Mouse (Mus musculus): ENCODE measurements around the gene Ascc2. TPM values are rescaled to one million over a fixed set of nuclear protein-coding genes. Genes with fewer than 3 reads are reported as not detected.
"Not testable (repeated sequence)": the region's sequence is repeated elsewhere in the genome, so short reads cannot be mapped to it uniquely, and the experiment has no call there.

Ascc2 gene
- polyA plus RNA-seq, 1 experiment from 2014 or later: 32.2 TPM

DNA sequence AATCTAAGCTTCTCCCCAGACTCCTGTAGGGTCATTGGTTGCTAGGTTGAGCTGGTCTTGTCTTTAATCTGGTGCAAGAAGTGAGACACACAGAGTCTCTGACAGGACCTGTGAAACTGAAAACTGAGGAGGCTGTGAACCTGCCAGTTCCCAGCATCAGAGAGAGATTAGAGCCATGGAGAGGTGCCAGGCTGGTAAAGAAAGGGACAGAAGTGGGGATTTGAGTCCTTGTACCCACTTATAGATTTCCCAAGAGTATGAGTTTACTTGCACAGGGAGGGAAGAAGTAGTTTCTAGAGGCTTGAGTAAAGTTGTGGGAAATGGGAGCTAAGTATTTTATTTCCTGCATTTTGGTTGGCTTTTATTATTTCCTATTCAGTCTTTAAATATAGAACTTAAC, 3.6 kb downstream of the Ascc2 start:
- no peak overlapping the region for H3K27ac ChIP-seq (replicated peaks)
- H3K4me1 ChIP-seq: peaks cover 26% of the 10 kb centered on the region
- no peak for DNase-seq (ENCODE audit: low spot score)
- H3K27me3 ChIP-seq (ENCODE audit: low read depth, poor library complexity, severe bottlenecking): no peaks in the 10 kb centered on the region
- no peak overlapping the region for H3K4me3 ChIP-seq
- H3K36me3 ChIP-seq: peaks cover 37% of the 10 kb centered on the region
- H3K9me3 ChIP-seq (replicated peaks): no peaks in the 10 kb centered on the region

DNA sequence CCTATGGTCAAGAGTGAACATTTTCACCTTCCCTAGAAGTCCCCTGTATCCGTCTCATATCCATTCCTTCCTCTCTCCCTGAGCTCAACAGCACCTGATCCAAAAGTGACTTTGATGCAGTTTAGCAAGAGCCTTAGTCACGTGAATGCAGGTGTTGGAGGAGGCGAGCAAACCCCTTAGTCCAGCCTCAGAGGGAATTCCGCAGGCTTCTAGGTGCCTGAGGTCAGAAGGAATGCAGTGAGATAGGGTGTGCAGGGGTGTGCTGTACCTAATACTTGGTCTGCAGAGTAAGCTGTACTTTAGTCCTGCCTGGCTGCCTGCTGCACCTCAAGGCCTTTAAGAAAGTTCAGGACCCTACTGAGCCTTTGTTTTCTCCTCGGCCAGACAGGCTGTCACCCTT, 6.2 kb downstream of the Ascc2 start:
- no peaks in the 10 kb centered on the region for H3K27me3 ChIP-seq (ENCODE audit: low read depth, poor library complexity, severe bottlenecking)
- no peaks in the 10 kb centered on the region for H3K9me3 ChIP-seq (replicated peaks)
- 52% methylated on average over 5 of the region's 5 CpGs for WGBS
- no peak overlapping the region for H3K27ac ChIP-seq (replicated peaks)
- peaks cover 8% of the 10 kb centered on the region for H3K4me1 ChIP-seq
- no peak for DNase-seq (ENCODE audit: low spot score)
- H3K36me3 ChIP-seq: peaks cover 62% of the 10 kb centered on the region
- no peak overlapping the region for H3K4me3 ChIP-seq

DNA sequence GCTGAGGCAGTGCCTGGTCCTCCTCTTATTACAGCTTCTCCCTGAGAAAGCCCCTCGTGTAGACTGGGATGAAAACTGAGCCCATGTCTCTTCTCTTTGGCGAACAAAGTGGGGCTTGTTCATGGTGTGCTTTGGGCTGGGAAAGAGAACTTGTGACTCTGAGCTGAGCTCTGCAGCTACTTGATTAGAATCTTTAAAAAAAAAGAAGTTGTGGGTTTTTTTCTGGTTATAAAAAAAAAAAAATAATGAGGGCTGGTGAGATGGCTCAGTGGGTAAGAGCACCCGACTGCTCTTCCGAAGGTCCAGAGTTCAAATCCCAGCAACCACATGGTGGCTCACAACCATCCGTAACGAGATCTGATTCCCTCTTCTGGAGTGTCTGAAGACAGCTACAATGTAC, 7.6 kb downstream of the Ascc2 start:
- H3K9me3 ChIP-seq (replicated peaks); H3K27me3 ChIP-seq (ENCODE audit: low read depth, poor library complexity, severe bottlenecking); DNase-seq (ENCODE audit: low spot score); H3K4me1 ChIP-seq; H3K4me3 ChIP-seq; H3K27ac ChIP-seq (replicated peaks): not testable (repeated sequence)
- H3K36me3 ChIP-seq: peaks cover 77% of the 10 kb centered on the region
- WGBS: 94% methylated on average over 6 of the region's 6 CpGs

DNA sequence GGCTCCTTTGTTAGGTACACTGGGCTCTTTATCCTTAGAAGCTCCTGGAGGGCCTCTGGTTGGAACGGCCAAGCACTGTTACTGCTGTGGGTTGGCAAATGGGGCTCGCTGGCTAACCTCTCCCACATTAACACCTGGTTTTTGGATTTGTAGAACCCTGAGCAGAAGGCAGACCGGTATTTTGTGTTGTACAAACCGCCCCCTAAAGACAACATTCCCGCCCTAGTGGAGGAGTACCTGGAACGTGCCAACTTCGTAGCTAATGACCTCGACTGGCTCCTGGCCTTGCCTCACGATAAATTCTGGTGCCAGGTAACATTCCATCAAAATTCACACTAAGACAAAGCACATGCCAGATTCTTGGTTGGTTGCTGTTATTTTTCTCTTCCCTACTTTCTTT, 8.9 kb downstream of the Ascc2 start:
- H3K9me3 ChIP-seq (replicated peaks): no peaks in the 10 kb centered on the region
- no peaks in the 10 kb centered on the region for H3K27me3 ChIP-seq (ENCODE audit: low read depth, poor library complexity, severe bottlenecking)
- H3K36me3 ChIP-seq: peaks cover 78% of the 10 kb centered on the region
- 95% methylated on average over 9 of the region's 9 CpGs for WGBS
- no peak overlapping the region for H3K27ac ChIP-seq (replicated peaks)
- H3K4me1 ChIP-seq: no peaks in the 10 kb centered on the region
- DNase-seq (ENCODE audit: low spot score): no peak
- no peak overlapping the region for H3K4me3 ChIP-seq

DNA sequence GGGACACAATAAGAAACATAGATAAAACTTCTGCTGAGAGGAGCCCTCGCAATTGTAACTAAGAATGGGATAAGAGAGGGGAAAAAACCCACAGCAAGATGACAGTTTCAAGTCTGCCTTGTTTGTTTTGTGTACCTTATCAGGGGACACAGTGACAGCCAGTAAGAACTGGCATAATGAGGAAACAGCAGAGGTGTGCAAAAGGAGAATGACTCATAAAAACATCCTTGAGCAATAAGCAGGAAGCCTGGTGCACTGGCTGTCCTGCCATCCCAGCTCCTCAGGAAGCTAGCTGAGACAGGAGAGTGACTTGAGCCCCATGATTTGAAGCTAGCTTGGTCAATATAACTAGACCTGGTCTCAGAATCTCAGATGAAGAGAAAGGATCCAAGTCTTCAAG, 22.3 kb downstream of the Ascc2 start:
- no peak overlapping the region for H3K4me3 ChIP-seq
- no peak for DNase-seq (ENCODE audit: low spot score)
- peaks cover 91% of the 10 kb centered on the region for H3K36me3 ChIP-seq
- H3K4me1 ChIP-seq: no peaks in the 10 kb centered on the region
- no peak overlapping the region for H3K27ac ChIP-seq (replicated peaks)
- WGBS: 96% methylated on average over 1 of the region's 1 CpGs
- no peaks in the 10 kb centered on the region for H3K27me3 ChIP-seq (ENCODE audit: low read depth, poor library complexity, severe bottlenecking)
- H3K9me3 ChIP-seq (replicated peaks): no peaks in the 10 kb centered on the region

DNA sequence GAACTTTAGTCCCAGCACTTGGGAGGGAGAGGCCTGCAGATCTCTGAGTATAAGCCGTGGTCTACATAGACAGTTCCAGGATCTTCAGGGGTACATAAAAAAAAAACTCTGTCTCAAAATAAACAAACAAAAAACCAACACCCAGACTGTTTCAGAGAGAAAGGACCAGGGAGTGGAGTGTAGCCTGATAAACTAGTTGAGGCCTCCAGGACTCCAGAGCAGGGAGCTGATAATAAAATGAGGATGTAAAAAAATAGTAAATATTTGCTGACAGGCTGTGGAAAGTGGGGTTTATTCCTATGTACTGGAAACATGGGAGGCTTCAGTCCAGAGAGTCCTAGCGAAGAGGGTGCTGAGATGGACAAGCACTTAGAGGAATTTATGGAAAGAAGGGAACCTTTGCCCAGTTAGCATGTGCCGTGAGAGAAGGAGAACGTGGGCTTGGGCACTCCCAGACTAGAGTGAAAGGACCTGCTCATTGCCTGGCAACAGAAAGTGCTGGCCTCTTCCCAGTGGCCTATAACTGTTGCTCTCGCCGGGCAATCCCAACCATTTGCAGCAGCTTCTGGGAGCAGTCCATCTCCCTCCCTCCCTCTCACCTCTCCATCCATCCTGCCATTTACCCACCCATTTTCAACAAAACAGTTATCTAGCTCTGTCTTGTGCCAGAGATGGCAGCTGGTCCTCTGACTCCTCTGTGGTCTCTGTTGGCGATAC, 22.9 kb downstream of the Ascc2 start:
- WGBS: 92% methylated on average over 7 of the region's 7 CpGs
- no peaks in the 10 kb centered on the region for H3K9me3 ChIP-seq (replicated peaks)
- H3K27me3 ChIP-seq (ENCODE audit: low read depth, poor library complexity, severe bottlenecking): no peaks in the 10 kb centered on the region
- H3K27ac ChIP-seq (replicated peaks): no peak overlapping the region
- H3K36me3 ChIP-seq: peaks cover 87% of the 10 kb centered on the region
- DNase-seq (ENCODE audit: low spot score): no peak
- no peak overlapping the region for H3K4me3 ChIP-seq
- no peaks in the 10 kb centered on the region for H3K4me1 ChIP-seq

DNA sequence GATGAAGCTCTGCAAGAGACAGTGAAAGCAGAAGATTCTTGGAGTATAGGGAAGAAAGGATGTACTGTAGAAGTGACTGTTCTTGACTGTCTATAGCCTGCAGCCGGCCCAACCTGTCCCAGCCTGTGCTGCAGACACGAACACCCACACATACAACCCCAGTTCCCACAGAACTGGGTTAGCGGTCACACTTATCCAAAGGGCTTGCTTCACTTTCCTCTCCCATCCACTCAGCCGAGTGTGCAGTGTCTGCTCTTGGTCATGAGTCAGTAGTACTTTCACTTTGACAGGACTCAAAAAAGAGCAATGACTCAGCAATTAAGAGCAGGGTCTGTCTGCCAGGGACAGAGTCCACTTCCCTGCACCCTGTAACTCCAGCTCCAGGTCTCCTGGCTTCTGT, 23.8 kb downstream of the Ascc2 start:
- Histone ChIP-seq H3K9me3 (replicated peaks) (no peaks in the 10 kb centered on the region), H3K4me3 (no peak overlapping the region), H3K36me3 (peaks cover 84% of the 10 kb centered on the region), H3K27ac (replicated peaks) (no peak overlapping the region), H3K4me1 (no peaks in the 10 kb centered on the region), H3K27me3 (ENCODE audit: low read depth, poor library complexity, severe bottlenecking) (no peaks in the 10 kb centered on the region)
- DNase-seq (ENCODE audit: low spot score): no peak
- 91% methylated on average over 4 of the region's 4 CpGs for WGBS

DNA sequence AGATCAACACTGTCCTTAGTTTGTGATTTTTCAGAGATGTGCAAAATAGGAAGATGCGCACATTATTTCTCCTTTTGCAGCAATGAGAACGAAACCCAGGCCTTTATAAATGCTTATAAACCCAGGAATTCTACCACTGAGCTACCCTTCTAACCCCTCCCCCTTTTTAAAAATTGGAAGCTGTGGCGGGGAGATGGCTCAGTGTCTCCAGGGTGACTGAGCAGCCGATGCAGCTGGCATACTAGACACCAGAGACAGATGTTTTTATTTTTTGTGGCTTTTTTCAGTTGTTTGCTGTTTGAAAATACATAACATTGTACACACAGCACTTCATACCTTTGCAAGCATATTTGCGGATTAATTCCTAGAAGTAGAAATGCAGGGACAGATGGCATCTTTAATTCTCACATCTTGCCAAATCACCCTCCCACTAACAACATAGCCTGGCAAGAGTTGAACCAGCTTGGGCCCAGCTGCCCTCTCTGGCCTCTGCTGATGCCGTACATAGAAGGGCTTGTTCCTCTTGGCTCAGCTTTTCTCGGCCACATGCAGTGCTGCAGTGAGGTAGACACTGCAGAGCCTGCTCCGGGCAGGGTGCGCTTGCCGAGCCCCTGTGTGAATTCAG, 24.4 kb downstream of the Ascc2 start:
- H3K4me3 ChIP-seq: no peak overlapping the region
- H3K9me3 ChIP-seq (replicated peaks): no peaks in the 10 kb centered on the region
- H3K36me3 ChIP-seq: peaks cover 82% of the 10 kb centered on the region
- 89% methylated on average over 10 of the region's 10 CpGs for WGBS
- no peaks in the 10 kb centered on the region for H3K4me1 ChIP-seq
- H3K27ac ChIP-seq (replicated peaks): no peak overlapping the region
- H3K27me3 ChIP-seq (ENCODE audit: low read depth, poor library complexity, severe bottlenecking): no peaks in the 10 kb centered on the region
- DNase-seq (ENCODE audit: low spot score): no peak

DNA sequence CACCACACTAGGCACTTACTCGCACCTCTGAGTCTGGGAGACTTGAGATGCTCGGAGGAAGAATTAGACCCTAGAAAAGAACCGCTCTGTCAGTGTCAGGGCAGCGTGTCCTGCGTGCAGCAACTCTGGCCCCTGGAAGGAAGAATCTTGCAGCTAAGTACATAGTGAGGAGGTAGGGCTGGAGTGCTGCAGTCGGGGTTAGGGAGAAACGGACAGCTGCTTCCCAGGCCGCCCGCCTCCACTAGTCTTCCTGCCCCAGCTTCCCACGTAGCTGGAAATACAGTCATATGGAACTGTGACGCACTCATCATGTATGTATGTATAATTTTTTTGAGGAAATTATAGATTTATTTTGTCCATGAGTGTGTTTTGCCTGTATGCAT, 24.9 kb downstream of the Ascc2 start:
- no peak for DNase-seq (ENCODE audit: low spot score)
- 91% methylated on average over 11 of the region's 11 CpGs for WGBS
- Histone ChIP-seq H3K27me3 (ENCODE audit: low read depth, poor library complexity, severe bottlenecking) (no peaks in the 10 kb centered on the region), H3K4me3 (no peak overlapping the region), H3K4me1 (no peaks in the 10 kb centered on the region), H3K27ac (replicated peaks) (no peak overlapping the region), H3K36me3 (peaks cover 82% of the 10 kb centered on the region), H3K9me3 (replicated peaks) (no peaks in the 10 kb centered on the region)

DNA sequence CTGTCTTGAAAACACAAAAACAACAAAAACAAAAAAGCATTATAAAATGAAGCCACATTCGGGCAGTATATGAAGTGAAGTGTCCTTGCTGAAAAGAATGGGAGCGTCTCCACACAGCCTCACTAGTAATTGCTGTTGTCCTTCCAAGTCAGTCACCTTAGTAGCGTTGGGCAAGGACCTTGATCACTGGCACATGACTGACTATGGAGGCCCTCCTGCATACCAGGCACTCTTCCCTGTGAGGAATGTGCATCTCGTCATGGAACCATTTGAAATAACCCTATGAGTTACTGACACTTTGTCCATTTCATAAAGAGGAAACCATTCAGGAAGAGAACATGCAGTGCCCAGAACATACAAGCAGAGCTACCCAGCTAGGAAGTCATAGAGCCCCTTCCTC, 34.2 kb downstream of the Ascc2 start:
- H3K27ac ChIP-seq (replicated peaks): no peak overlapping the region
- WGBS: 89% methylated on average over 4 of the region's 4 CpGs
- no peak for DNase-seq (ENCODE audit: low spot score)
- H3K36me3 ChIP-seq: peaks cover 79% of the 10 kb centered on the region
- peaks cover 10% of the 10 kb centered on the region for H3K4me1 ChIP-seq
- no peaks in the 10 kb centered on the region for H3K9me3 ChIP-seq (replicated peaks)
- H3K4me3 ChIP-seq: no peak overlapping the region
- no peaks in the 10 kb centered on the region for H3K27me3 ChIP-seq (ENCODE audit: low read depth, poor library complexity, severe bottlenecking)

DNA sequence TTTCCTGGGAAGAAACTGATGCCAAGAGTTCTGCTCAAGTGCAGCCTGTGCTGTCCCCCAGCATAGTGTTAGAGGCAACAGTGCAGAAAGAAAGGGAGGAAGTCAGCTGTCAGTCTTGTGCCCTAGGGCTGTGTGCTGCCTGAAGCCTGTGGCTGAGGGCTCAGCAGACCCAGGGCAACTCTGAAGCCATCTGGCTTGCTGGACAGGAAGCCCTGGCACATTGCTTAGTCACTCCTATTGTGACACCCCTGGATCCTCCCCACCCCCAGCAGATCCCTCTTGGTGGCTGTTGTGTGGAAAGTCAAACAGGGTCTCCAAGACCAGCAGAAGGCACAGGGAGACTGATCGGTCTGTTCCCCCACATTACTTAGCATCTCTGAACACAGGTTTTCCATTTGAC, 37.0 kb downstream of the Ascc2 start:
- no peaks in the 10 kb centered on the region for H3K27me3 ChIP-seq (ENCODE audit: low read depth, poor library complexity, severe bottlenecking)
- peaks cover 10% of the 10 kb centered on the region for H3K4me1 ChIP-seq
- WGBS: 95% methylated on average over 1 of the region's 1 CpGs
- DNase-seq (ENCODE audit: low spot score): no peak
- peaks cover 78% of the 10 kb centered on the region for H3K36me3 ChIP-seq
- H3K27ac ChIP-seq (replicated peaks): no peak overlapping the region
- no peaks in the 10 kb centered on the region for H3K9me3 ChIP-seq (replicated peaks)
- H3K4me3 ChIP-seq: no peak overlapping the region

DNA sequence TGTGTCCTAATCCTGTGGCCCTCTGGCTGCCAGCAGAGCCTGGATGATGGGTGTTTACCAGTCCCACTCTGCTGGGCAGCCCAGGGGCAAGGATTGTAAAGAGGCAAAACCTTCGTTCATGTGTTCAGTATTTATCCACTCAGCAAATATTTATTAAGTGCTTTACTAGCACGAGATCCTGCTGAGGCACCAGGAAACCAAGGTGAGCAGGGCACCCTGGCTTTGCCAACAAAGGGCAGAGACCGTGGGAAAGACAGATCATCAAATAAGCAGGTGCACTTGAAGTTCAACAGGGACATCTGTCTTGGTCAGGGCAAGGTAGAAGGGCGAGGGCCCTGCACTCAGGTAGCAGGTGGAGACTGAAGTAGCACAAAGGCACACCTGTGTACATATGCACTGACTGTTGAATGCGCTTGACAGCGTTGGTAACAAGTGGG, 37.6 kb downstream of the Ascc2 start:
- Histone ChIP-seq H3K4me3 (no peak overlapping the region), H3K36me3 (peaks cover 84% of the 10 kb centered on the region), H3K27me3 (ENCODE audit: low read depth, poor library complexity, severe bottlenecking) (no peaks in the 10 kb centered on the region), H3K4me1 (peaks cover 10% of the 10 kb centered on the region), H3K9me3 (replicated peaks) (no peaks in the 10 kb centered on the region), H3K27ac (replicated peaks) (no peak overlapping the region)
- WGBS: 90% methylated on average over 6 of the region's 6 CpGs
- no peak for DNase-seq (ENCODE audit: low spot score)

DNA sequence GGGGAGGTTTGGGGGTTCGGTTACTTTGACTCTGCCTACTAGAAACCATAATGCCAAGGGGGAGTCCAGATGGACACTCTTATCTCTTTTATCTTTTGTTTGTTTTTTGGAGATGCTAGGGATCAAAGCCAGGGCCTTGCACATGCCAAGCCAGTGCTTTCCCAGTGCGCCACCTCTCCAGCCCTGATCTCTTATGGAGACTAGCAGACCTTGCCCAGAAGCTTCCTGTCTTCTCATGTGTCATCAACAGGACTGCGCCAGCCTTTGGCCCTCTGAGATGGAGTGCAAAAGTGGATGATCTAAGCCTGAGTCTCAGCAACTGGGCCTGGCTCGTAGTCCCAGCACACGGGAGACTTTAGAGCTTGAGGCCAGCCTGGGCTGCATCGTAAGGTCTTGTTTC, 38.1 kb downstream of the Ascc2 start:
- H3K4me3 ChIP-seq: no peak overlapping the region
- H3K27ac ChIP-seq (replicated peaks): no peak overlapping the region
- WGBS: 89% methylated on average over 6 of the region's 6 CpGs
- no peak for DNase-seq (ENCODE audit: low spot score)
- peaks cover 85% of the 10 kb centered on the region for H3K36me3 ChIP-seq
- no peaks in the 10 kb centered on the region for H3K27me3 ChIP-seq (ENCODE audit: low read depth, poor library complexity, severe bottlenecking)
- no peaks in the 10 kb centered on the region for H3K9me3 ChIP-seq (replicated peaks)
- H3K4me1 ChIP-seq: peaks cover 10% of the 10 kb centered on the region

Measured in midbrain, embryonic 10.5 days (tissue).